Mouse (Mus musculus) lung, adult 2 months (tissue): Measurements from ENCODE around the gene Klhl29.

Source experiments
- CTCF ChIP-seq: fragments of 200-500 bp; IDR thresholded peaks from 2 replicates; pipeline ENCODE4 v1.5.1; 2011; ENCODE audit warnings: mild to moderate bottlenecking, low read length, control low read depth; ENCODE audit not compliant: insufficient read depth
- POLR2A ChIP-seq: fragments of 200-500 bp; IDR thresholded peaks from 2 replicates; pipeline ENCODE4 v1.6.1; 2011; ENCODE audit warnings: low read depth, mild to moderate bottlenecking, control low read depth, low read length, borderline replicate concordance; ENCODE audit errors: extremely low read depth

GRCm38 (mm10) chr12:5243867-5244266 is 131.6 kb downstream of the Klhl29 start:
- no peak for TF ChIP-seq CTCF
- TF ChIP-seq POLR2A: no peak
